Mouse (Mus musculus): ENCODE results near the gene Gpr142. TPM values are rescaled to one million over a fixed set of nuclear protein-coding genes. Genes with fewer than 3 reads are reported as not detected.

Gpr142 gene
- polyA plus RNA-seq, 1 experiment from 2014 or later = not detected

- H3K4me3 ChIP-seq (replicated peaks; ENCODE audit: low read depth, low read length) = peak overlapping the region; percentile 16; the same call in 1 of the 2 replicates
- no peaks in the 10 kb centered on the region for H3K9me3 ChIP-seq (ENCODE audit: control insufficient read depth, low read length)
- DNase-seq (peak; percentile 93), ATAC-seq (ENCODE audit: low FRiP score, low TSS enrichment) (peak; percentile 56; the same call in 1 of the 2 replicates)
- H3K4me2 ChIP-seq (ENCODE audit: low read length) = peak overlapping the region; percentile 44
- peaks cover 27% of the 10 kb centered on the region for H3K27me3 ChIP-seq (ENCODE audit: control insufficient read depth, insufficient read depth, low read length)
- H3K9ac ChIP-seq (replicated peaks; ENCODE audit: low read length) = peak overlapping the region; percentile 36; the same call in 1 of the 2 replicates
- no peak overlapping the region for H3K27ac ChIP-seq (replicated peaks; ENCODE audit: low read depth, low read length)
- no peaks in the 10 kb centered on the region for H3K36me3 ChIP-seq (ENCODE audit: control insufficient read depth, insufficient read depth, low read length)
- H3K4me1 ChIP-seq (ENCODE audit: control insufficient read depth, insufficient read depth, low read length) = peaks cover 34% of the 10 kb centered on the region
- 14% methylated on average over 30 of the region's 30 CpGs for WGBS
Measured at GRCm38 (mm10) chr11:114789061-114789714, 9.5 kb upstream of the Gpr142 start.

- Histone ChIP-seq H3K4me2 (ENCODE audit: low read length) (no peak overlapping the region), H3K4me1 (ENCODE audit: control insufficient read depth, insufficient read depth, low read length) (peaks cover 35% of the 10 kb centered on the region), H3K4me3 (replicated peaks; ENCODE audit: low read depth, low read length) (no peak overlapping the region), H3K27ac (replicated peaks; ENCODE audit: low read depth, low read length) (no peak overlapping the region), H3K9ac (replicated peaks; ENCODE audit: low read length) (no peak overlapping the region), H3K9me3 (ENCODE audit: control insufficient read depth, low read length) (no peaks in the 10 kb centered on the region), H3K27me3 (ENCODE audit: control insufficient read depth, insufficient read depth, low read length) (peaks cover 27% of the 10 kb centered on the region), H3K36me3 (ENCODE audit: control insufficient read depth, insufficient read depth, low read length) (no peaks in the 10 kb centered on the region)
- WGBS = 70% methylated on average over 9 of the region's 9 CpGs
- no peak for DNase-seq
- no peak for ATAC-seq (ENCODE audit: low FRiP score, low TSS enrichment)
Measured at GRCm38 (mm10) chr11:114789716-114790115, 9.0 kb upstream of the Gpr142 start.

- no peak overlapping the region for H3K9ac ChIP-seq (replicated peaks; ENCODE audit: low read length)
- H3K9me3 ChIP-seq (ENCODE audit: control insufficient read depth, low read length) = no peaks in the 10 kb centered on the region
- no peak for ATAC-seq (ENCODE audit: low FRiP score, low TSS enrichment)
- peaks cover 39% of the 10 kb centered on the region for H3K4me1 ChIP-seq (ENCODE audit: control insufficient read depth, insufficient read depth, low read length)
- peaks cover 27% of the 10 kb centered on the region for H3K27me3 ChIP-seq (ENCODE audit: control insufficient read depth, insufficient read depth, low read length)
- H3K27ac ChIP-seq (replicated peaks; ENCODE audit: low read depth, low read length) = no peak overlapping the region
- DNase-seq = no peak
- WGBS = 75% methylated on average over 12 of the region's 12 CpGs
- H3K4me3 ChIP-seq (replicated peaks; ENCODE audit: low read depth, low read length) = no peak overlapping the region
- H3K36me3 ChIP-seq (ENCODE audit: control insufficient read depth, insufficient read depth, low read length) = no peaks in the 10 kb centered on the region
- no peak overlapping the region for H3K4me2 ChIP-seq (ENCODE audit: low read length)
Measured at GRCm38 (mm10) chr11:114790171-114790570, 8.6 kb upstream of the Gpr142 start.

GRCm38 (mm10) chr11:114790841-114791240 lies 7.9 kb upstream of the Gpr142 start:
- ATAC-seq (ENCODE audit: low FRiP score, low TSS enrichment) (no peak), DNase-seq (no peak)
- Histone ChIP-seq H3K27me3 (ENCODE audit: control insufficient read depth, insufficient read depth, low read length) (peaks cover 20% of the 10 kb centered on the region), H3K9ac (replicated peaks; ENCODE audit: low read length) (peak overlapping the region; percentile 61; the same call in 1 of the 2 replicates), H3K4me1 (ENCODE audit: control insufficient read depth, insufficient read depth, low read length) (peaks cover 43% of the 10 kb centered on the region), H3K9me3 (ENCODE audit: control insufficient read depth, low read length) (no peaks in the 10 kb centered on the region), H3K4me3 (replicated peaks; ENCODE audit: low read depth, low read length) (peak overlapping the region; percentile 47), H3K27ac (replicated peaks; ENCODE audit: low read depth, low read length) (no peak overlapping the region), H3K4me2 (ENCODE audit: low read length) (peak overlapping the region; percentile 94), H3K36me3 (ENCODE audit: control insufficient read depth, insufficient read depth, low read length) (no peaks in the 10 kb centered on the region)
- 48% methylated on average over 4 of the region's 4 CpGs for WGBS

GRCm38 (mm10) chr11:114791351-114791889 lies 7.3 kb upstream of the Gpr142 start:
- Histone ChIP-seq H3K9me3 (ENCODE audit: control insufficient read depth, low read length) (no peaks in the 10 kb centered on the region), H3K4me1 (ENCODE audit: control insufficient read depth, insufficient read depth, low read length) (peaks cover 49% of the 10 kb centered on the region), H3K27me3 (ENCODE audit: control insufficient read depth, insufficient read depth, low read length) (peaks cover 17% of the 10 kb centered on the region), H3K27ac (replicated peaks; ENCODE audit: low read depth, low read length) (peak overlapping the region; percentile 70), H3K9ac (replicated peaks; ENCODE audit: low read length) (peak overlapping the region; percentile 61), H3K4me2 (ENCODE audit: low read length) (peak overlapping the region; percentile 94), H3K4me3 (replicated peaks; ENCODE audit: low read depth, low read length) (peak overlapping the region; percentile 47), H3K36me3 (ENCODE audit: control insufficient read depth, insufficient read depth, low read length) (no peaks in the 10 kb centered on the region)
- 7% methylated on average over 50 of the region's 50 CpGs for WGBS
- ATAC-seq (ENCODE audit: low FRiP score, low TSS enrichment) = no peak
- DNase-seq = peak; percentile 67

GRCm38 (mm10) chr11:114791891-114792411 lies 6.8 kb upstream of the Gpr142 start:
- 1% methylated on average over 59 of the region's 59 CpGs for WGBS

GRCm38 (mm10) chr11:114792931-114793494 lies 5.7 kb upstream of the Gpr142 start:
- DNase-seq = no peak
- peaks cover 9% of the 10 kb centered on the region for H3K27me3 ChIP-seq (ENCODE audit: control insufficient read depth, insufficient read depth, low read length)
- 48% methylated on average over 5 of the region's 5 CpGs for WGBS
- H3K4me1 ChIP-seq (ENCODE audit: control insufficient read depth, insufficient read depth, low read length) = peaks cover 58% of the 10 kb centered on the region
- H3K4me3 ChIP-seq (replicated peaks; ENCODE audit: low read depth, low read length) = 0 out of 2 replicates have a peak overlapping the region, but pooled peaks have one; percentile 47
- no peaks in the 10 kb centered on the region for H3K36me3 ChIP-seq (ENCODE audit: control insufficient read depth, insufficient read depth, low read length)
- H3K27ac ChIP-seq (replicated peaks; ENCODE audit: low read depth, low read length) = 0 out of 2 replicates have a peak overlapping the region, but pooled peaks have one; percentile 37
- peak overlapping the region; percentile 94 for H3K4me2 ChIP-seq (ENCODE audit: low read length)
- H3K9ac ChIP-seq (replicated peaks; ENCODE audit: low read length) = 0 out of 2 replicates have a peak overlapping the region, but pooled peaks have one; percentile 14
- H3K9me3 ChIP-seq (ENCODE audit: control insufficient read depth, low read length) = no peaks in the 10 kb centered on the region
- ATAC-seq (ENCODE audit: low FRiP score, low TSS enrichment) = no peak

More at GRCm38 (mm10) chr11:114791891-114792411, 6.8 kb upstream of the Gpr142 start:
- H3K27me3 ChIP-seq (ENCODE audit: control insufficient read depth, insufficient read depth, low read length) = peaks cover 14% of the 10 kb centered on the region
- no peaks in the 10 kb centered on the region for H3K9me3 ChIP-seq (ENCODE audit: control insufficient read depth, low read length)
- H3K36me3 ChIP-seq (ENCODE audit: control insufficient read depth, insufficient read depth, low read length) = no peaks in the 10 kb centered on the region
- peaks cover 54% of the 10 kb centered on the region for H3K4me1 ChIP-seq (ENCODE audit: control insufficient read depth, insufficient read depth, low read length)
- peak overlapping the region; percentile 61 for H3K9ac ChIP-seq (replicated peaks; ENCODE audit: low read length)
- peak overlapping the region; percentile 70 for H3K27ac ChIP-seq (replicated peaks; ENCODE audit: low read depth, low read length)
- no peak for ATAC-seq (ENCODE audit: low FRiP score, low TSS enrichment)
- H3K4me2 ChIP-seq (ENCODE audit: low read length) = peak overlapping the region; percentile 94
- peak overlapping the region; percentile 47 for H3K4me3 ChIP-seq (replicated peaks; ENCODE audit: low read depth, low read length)
- peak; percentile 85 for DNase-seq

- Histone ChIP-seq H3K4me1 (ENCODE audit: control insufficient read depth, insufficient read depth, low read length) (peaks cover 55% of the 10 kb centered on the region), H3K27ac (replicated peaks; ENCODE audit: low read depth, low read length) (peak overlapping the region; percentile 95), H3K9me3 (ENCODE audit: control insufficient read depth, low read length) (no peaks in the 10 kb centered on the region), H3K4me2 (ENCODE audit: low read length) (peak overlapping the region; percentile 94), H3K4me3 (replicated peaks; ENCODE audit: low read depth, low read length) (peak overlapping the region; percentile 19), H3K27me3 (ENCODE audit: control insufficient read depth, insufficient read depth, low read length) (peaks cover 9% of the 10 kb centered on the region), H3K9ac (replicated peaks; ENCODE audit: low read length) (peak overlapping the region; percentile 4; the same call in 1 of the 2 replicates), H3K36me3 (ENCODE audit: control insufficient read depth, insufficient read depth, low read length) (no peaks in the 10 kb centered on the region)
- 45% methylated on average over 19 of the region's 19 CpGs for WGBS
- DNase-seq (no peak), ATAC-seq (ENCODE audit: low FRiP score, low TSS enrichment) (no peak)
Measured at GRCm38 (mm10) chr11:114793868-114794545, 4.7 kb upstream of the Gpr142 start.
